Mouse (Mus musculus): Measurements from ENCODE around the gene Ptprc. TPM values are rescaled to one million over a fixed set of nuclear protein-coding genes. Genes with fewer than 3 reads are reported as not detected.

Gene Ptprc
- 1 to 10 TPM in 1 of 4 experiments, under 1 TPM in 3; 0.53 to 1.1 (median 0.90) TPM for total RNA-seq (2022)

- no peak for DNase-seq (ENCODE audit: low spot score in 2 of 2)
These were observed at the start of gene Ptprc for GRCm38 (mm10) chr1:138175494-138175893. TSS of gene Ptprc (minus strand) at chr1:138175708.

- no peak for DNase-seq (ENCODE audit: low spot score in 2 of 2)
These were observed 39.4 kb upstream of the Ptprc start for GRCm38 (mm10) chr1:138214736-138215458.

GRCm38 (mm10) chr1:138210387-138211024, 35.0 kb upstream of the Ptprc start:
- no peak for DNase-seq (ENCODE audit: low spot score in 2 of 2)

GRCm38 (mm10) chr1:138209751-138210150, 34.2 kb upstream of the Ptprc start:
- DNase-seq (ENCODE audit: low spot score in 2 of 2): no peak

GRCm38 (mm10) chr1:138206041-138206440, 30.5 kb upstream of the Ptprc start:
- no peak for DNase-seq (ENCODE audit: low spot score in 2 of 2)

GRCm38 (mm10) chr1:138191689-138192508, 16.4 kb upstream of the Ptprc start:
- no peak for DNase-seq (ENCODE audit: low spot score in 2 of 2)

- DNase-seq (ENCODE audit: low spot score in 2 of 2): no peak
These were observed 12.6 kb upstream of the Ptprc start for GRCm38 (mm10) chr1:138188131-138188530.

- DNase-seq (ENCODE audit: low spot score in 2 of 2): no peak
These were observed 10.4 kb upstream of the Ptprc start for GRCm38 (mm10) chr1:138185904-138186303.

- no peak for DNase-seq (ENCODE audit: low spot score in 2 of 2)
These were observed 4.6 kb upstream of the Ptprc start for GRCm38 (mm10) chr1:138180081-138180480.

GRCm38 (mm10) chr1:138174705-138175492, 609 bp downstream of the Ptprc start:
- no peak for DNase-seq (ENCODE audit: low spot score in 2 of 2)

- DNase-seq (ENCODE audit: low spot score in 2 of 2): no peak
These were observed 1.4 kb downstream of the Ptprc start for GRCm38 (mm10) chr1:138174143-138174542.

GRCm38 (mm10) chr1:138173669-138174068, 1.8 kb downstream of the Ptprc start:
- DNase-seq (ENCODE audit: low spot score in 2 of 2): no peak

GRCm38 (mm10) chr1:138172547-138172946, 3.0 kb downstream of the Ptprc start:
- no peak for DNase-seq (ENCODE audit: low spot score in 2 of 2)

GRCm38 (mm10) chr1:138172096-138172495, 3.4 kb downstream of the Ptprc start:
- DNase-seq (ENCODE audit: low spot score in 2 of 2): no peak

- DNase-seq (ENCODE audit: low spot score in 2 of 2): no peak
These were observed 9.2 kb downstream of the Ptprc start for GRCm38 (mm10) chr1:138166233-138166771.

- DNase-seq (ENCODE audit: low spot score in 2 of 2): no peak
These were observed 12.9 kb downstream of the Ptprc start for GRCm38 (mm10) chr1:138162638-138163037.

GRCm38 (mm10) chr1:138158921-138159320, 16.6 kb downstream of the Ptprc start:
- no peak for DNase-seq (ENCODE audit: low spot score in 2 of 2)

GRCm38 (mm10) chr1:138158236-138158635, 17.3 kb downstream of the Ptprc start:
- DNase-seq (ENCODE audit: low spot score in 2 of 2): no peak

GRCm38 (mm10) chr1:138157709-138158108, 17.8 kb downstream of the Ptprc start:
- no peak for DNase-seq (ENCODE audit: low spot score in 2 of 2)

GRCm38 (mm10) chr1:138157008-138157407, 18.5 kb downstream of the Ptprc start:
- DNase-seq (ENCODE audit: low spot score in 2 of 2): no peak

GRCm38 (mm10) chr1:138154185-138154785, 21.2 kb downstream of the Ptprc start:
- DNase-seq (ENCODE audit: low spot score in 2 of 2): no peak
